8 mouse cellular contexts compared by ENCODE assay signal in the genomic region with DNA sequence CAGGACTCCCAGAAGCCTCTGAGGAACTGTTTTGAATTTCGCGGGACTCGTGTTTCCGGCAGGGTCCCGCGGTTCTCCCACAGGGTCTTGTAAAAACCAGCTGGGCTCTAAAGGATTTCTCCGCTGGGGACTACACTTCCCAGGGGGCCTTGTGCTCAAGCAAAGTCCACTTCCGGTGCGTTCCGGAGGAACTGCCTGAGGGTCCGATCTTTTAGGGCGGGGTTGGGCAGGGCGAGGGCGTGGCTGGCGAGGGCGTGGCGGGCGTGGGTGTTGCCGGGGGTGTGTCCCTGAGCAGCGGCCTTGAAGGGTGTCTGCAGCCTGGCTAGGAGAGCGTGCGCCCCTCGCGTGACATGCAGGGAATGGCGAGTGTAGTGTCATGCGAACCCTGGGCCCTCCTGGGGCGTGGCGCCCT. TPM values are rescaled to one million over a fixed set of nuclear protein-coding genes. Genes with fewer than 3 reads are reported as not detected.
DNase-seq lines count a peak whose midpoint lies in the region; ATAC-seq and TF ChIP-seq lines count a peak whose summit lies in the region.

A gene (plus strand): TSS at position 252 of the 412 bp plus-strand sequence.

- peaks cover 0 to 1% of the 10 kb centered on the region in 2 experiments for H3K36me3 ChIP-seq in CH12.LX (replicated peaks in 1 of 2; ENCODE audit: control insufficient read depth in 1 of 2, insufficient read depth in 1 of 2, low read length in 1 of 2)
- H3K36me3 ChIP-seq in forebrain, embryonic 11.5 days (ENCODE audit: control insufficient read depth, insufficient read depth, low read length) = no peaks in the 10 kb centered on the region
- peaks cover 11% of the 10 kb centered on the region; the same call in 1 of the 2 replicates for H3K36me3 ChIP-seq in heart, postnatal 0 days (replicated peaks; ENCODE audit: control insufficient read depth, insufficient read depth, low read length)
- H3K36me3 ChIP-seq in liver, embryonic 16.5 days (ENCODE audit: control insufficient read depth, insufficient read depth) = no peaks in the 10 kb centered on the region
- peaks cover 39% of the 10 kb centered on the region for H3K36me3 ChIP-seq in neural tube, embryonic 13.5 days
- H3K36me3 ChIP-seq in testis, adult 2 months (ENCODE audit: control insufficient read depth, insufficient read depth, low read length) = no peaks in the 10 kb centered on the region

- no peak for TF ChIP-seq POLR2A in CH12.LX (IDR thresholded peaks at IDR 0.05; ENCODE audit: low read depth, low read length)
- peak; percentile 50 for TF ChIP-seq POLR2A in testis, adult 2 months (IDR thresholded peaks at IDR 0.05; ENCODE audit: control insufficient read depth, low read depth, low read length)

- H3K4me3 ChIP-seq in CH12.LX (replicated peaks in 1 of 3; ENCODE audit: low read depth in 2 of 3, low read length in 2 of 3, poor library complexity in 1 of 3) = peak within 1 kb of the TSS; percentile 37 to 57 (median 53)
- peak within 1 kb of the TSS; percentile 53 for H3K4me3 ChIP-seq in forebrain, embryonic 11.5 days (ENCODE audit: low read depth, low read length)
- peak within 1 kb of the TSS; percentile 63 for H3K4me3 ChIP-seq in heart, postnatal 0 days (ENCODE audit: low read depth, low read length)
- peak within 1 kb of the TSS; percentile 66 for H3K4me3 ChIP-seq in liver, embryonic 16.5 days (ENCODE audit: low read depth, low read length)
- H3K4me3 ChIP-seq in neural tube, embryonic 13.5 days = peak within 1 kb of the TSS; percentile 70
- H3K4me3 ChIP-seq in testis, adult 2 months (ENCODE audit: control insufficient read depth, low read depth, low read length) = peak within 1 kb of the TSS; percentile 87

- H3K4me2 ChIP-seq in CH12.LX (ENCODE audit: insufficient read depth, low read depth, poor library complexity, severe bottlenecking) = peak within 1 kb of the TSS; percentile 64
- peak within 1 kb of the TSS; percentile 69 for H3K4me2 ChIP-seq in forebrain, embryonic 11.5 days (ENCODE audit: low read depth, low read length, severe bottlenecking)
- peak within 1 kb of the TSS; percentile 89 for H3K4me2 ChIP-seq in heart, postnatal 0 days (ENCODE audit: low read depth, low read length)
- H3K4me2 ChIP-seq in liver, embryonic 16.5 days (ENCODE audit: low read depth, low read length) = peak within 1 kb of the TSS; percentile 82
- H3K4me2 ChIP-seq in neural tube, embryonic 13.5 days = peak within 1 kb of the TSS; percentile 82

- H3K9me3 ChIP-seq in CH12.LX (replicated peaks; ENCODE audit: low read length) = no peaks in the 10 kb centered on the region
- H3K9me3 ChIP-seq in forebrain, embryonic 11.5 days (ENCODE audit: control insufficient read depth, low read length) = no peaks in the 10 kb centered on the region
- H3K9me3 ChIP-seq in heart, postnatal 0 days (replicated peaks; ENCODE audit: control insufficient read depth, low read length) = no peaks in the 10 kb centered on the region
- no peaks in the 10 kb centered on the region for H3K9me3 ChIP-seq in liver, embryonic 16.5 days (replicated peaks; ENCODE audit: control insufficient read depth, low read length)
- no peaks in the 10 kb centered on the region for H3K9me3 ChIP-seq in neural tube, embryonic 13.5 days

- peak within 1 kb of the TSS; percentile 25; the same call in 1 of the 2 replicates for H3K9ac ChIP-seq in CH12.LX (ENCODE audit: insufficient read depth, low read depth)
- peak within 1 kb of the TSS; percentile 67 for H3K9ac ChIP-seq in forebrain, embryonic 11.5 days (ENCODE audit: low read length)
- H3K9ac ChIP-seq in heart, postnatal 0 days (replicated peaks; ENCODE audit: low read depth, low read length) = peak within 1 kb of the TSS; percentile 73
- peak within 1 kb of the TSS; percentile 55 for H3K9ac ChIP-seq in liver, embryonic 16.5 days (ENCODE audit: low read depth, low read length)
- H3K9ac ChIP-seq in neural tube, embryonic 13.5 days = peak within 1 kb of the TSS; percentile 81

- TF ChIP-seq CTCF in CH12.LX (conservative IDR thresholded peaks at IDR 0.05 in 1 of 2, IDR thresholded peaks at IDR 0.05 in 1 of 2; ENCODE audit: low read depth in 2 of 2, low read length in 2 of 2) = no peak
- no peak for TF ChIP-seq CTCF in heart, postnatal 0 days (IDR thresholded peaks at IDR 0.05; ENCODE audit: low read depth)
- TF ChIP-seq CTCF in testis, adult 2 months (IDR thresholded peaks at IDR 0.05; ENCODE audit: control insufficient read depth, insufficient read depth, insufficient replicate concordance, low read depth, low read length) = 0 out of 2 replicates have a peak, but pooled peaks have one; percentile 2

- dilution Hi-C loops in CH12.LX (cut with MboI; ENCODE audit: extremely low pct_ligation_motif_present, extremely low pct_unique_long_range_greater_than_20kb, low sequenced_read_pairs) = no loop called here

- H3K27me3 ChIP-seq in CH12.LX (replicated peaks) = peaks cover 25% of the 10 kb centered on the region
- H3K27me3 ChIP-seq in forebrain, embryonic 11.5 days (ENCODE audit: control insufficient read depth, insufficient read depth, low read length) = no peaks in the 10 kb centered on the region
- H3K27me3 ChIP-seq in heart, postnatal 0 days (ENCODE audit: control insufficient read depth, insufficient read depth, low read length) = no peaks in the 10 kb centered on the region
- H3K27me3 ChIP-seq in liver, embryonic 16.5 days (ENCODE audit: control insufficient read depth, insufficient read depth, low read depth, low read length) = no peaks in the 10 kb centered on the region
- no peaks in the 10 kb centered on the region for H3K27me3 ChIP-seq in neural tube, embryonic 13.5 days
- no peaks in the 10 kb centered on the region for H3K27me3 ChIP-seq in testis, adult 2 months (ENCODE audit: control insufficient read depth, insufficient read depth, low read length)

- WGBS in forebrain, embryonic 11.5 days = 0% methylated on average over 28 of the region's 28 CpGs
- under 1% methylated on average over 28 of the region's 28 CpGs for WGBS in heart, postnatal 0 days
- WGBS in liver, embryonic 16.5 days (ENCODE audit: insufficient replicate concordance) = under 1% methylated on average over 28 of the region's 28 CpGs
- under 1% methylated on average over 28 of the region's 28 CpGs for WGBS in neural tube, embryonic 13.5 days

- H3K27ac ChIP-seq in CH12.LX (ENCODE audit: insufficient read depth, low read depth) = no peak within 1 kb of the TSS
- H3K27ac ChIP-seq in forebrain, embryonic 11.5 days (ENCODE audit: low read depth, low read length) = no peak within 1 kb of the TSS
- H3K27ac ChIP-seq in heart, postnatal 0 days (ENCODE audit: low read depth) = peak within 1 kb of the TSS; percentile 57; the same call in 1 of the 2 replicates
- no peak within 1 kb of the TSS for H3K27ac ChIP-seq in liver, embryonic 16.5 days (ENCODE audit: low read length)
- H3K27ac ChIP-seq in neural tube, embryonic 13.5 days (replicated peaks) = peak within 1 kb of the TSS; percentile 47; the same call in 1 of the 2 replicates
- peak within 1 kb of the TSS; percentile 37; the same call in 1 of the 2 replicates for H3K27ac ChIP-seq in testis, adult 2 months (ENCODE audit: control insufficient read depth, insufficient read depth, low read depth, low read length)

- H3K4me1 ChIP-seq in CH12.LX (ENCODE audit: control insufficient read depth in 1 of 2, insufficient read depth in 2 of 2) = peaks cover 0 to 11% of the 10 kb centered on the region in 2 experiments; a peak in 2 of 4 replicates
- H3K4me1 ChIP-seq in forebrain, embryonic 11.5 days (replicated peaks; ENCODE audit: control insufficient read depth, insufficient read depth, low read length) = no peaks in the 10 kb centered on the region; the same call in 1 of the 2 replicates
- H3K4me1 ChIP-seq in heart, postnatal 0 days (ENCODE audit: control insufficient read depth, insufficient read depth) = peaks cover 8% of the 10 kb centered on the region; the same call in 1 of the 2 replicates
- peaks cover 18% of the 10 kb centered on the region for H3K4me1 ChIP-seq in liver, embryonic 16.5 days (ENCODE audit: control insufficient read depth, low read depth, low read length)
- peaks cover 23% of the 10 kb centered on the region for H3K4me1 ChIP-seq in neural tube, embryonic 13.5 days (replicated peaks)
- peaks cover 10% of the 10 kb centered on the region for H3K4me1 ChIP-seq in testis, adult 2 months (ENCODE audit: control insufficient read depth, insufficient read depth, low read length)

- no peaks in the 10 kb centered on the region for H3K79me2 ChIP-seq in CH12.LX (replicated peaks; ENCODE audit: control insufficient read depth, extremely low read depth, insufficient read depth, poor library complexity, severe bottlenecking)

- peak; percentile 91 for DNase-seq in CH12.LX (ENCODE audit: extremely low read depth)
- DNase-seq in c-Kit-positive CD71-positive TER-119-negative erythroid progenitor cells, embryonic 14.5 days (ENCODE audit: low read depth) = peak; percentile 78
- peak; percentile 98 for DNase-seq in forebrain, embryonic 11.5 days (ENCODE audit: low spot score)
- DNase-seq in heart, postnatal 0 days (ENCODE audit: low spot score) = peak; percentile 93
- DNase-seq in kidney, postnatal 4 days = peak; percentile 98

- TF ChIP-seq EP300 in CH12.LX (IDR thresholded peaks at IDR 0.05; ENCODE audit: low read length) = no peak
- TF ChIP-seq EP300 in heart, postnatal 0 days (IDR thresholded peaks at IDR 0.05; ENCODE audit: low read depth) = no peak

- in situ Hi-C loops in CH12.LX (cut with MboI; ENCODE audit: low pct_ligation_motif_present, low pct_unique_long_range_greater_than_20kb, low sequenced_read_pairs) = loop anchor here (25.0 kb wide), 2 partner anchors 96 to 904 kb away; a partner anchor contains a TSS

- no peak for TF ChIP-seq RAD21 in CH12.LX (IDR thresholded peaks at IDR 0.05; ENCODE audit: low read depth, low read length)

- peak; percentile 96 for ATAC-seq in forebrain, embryonic 11.5 days (replicated peaks; ENCODE audit: low FRiP score)
- ATAC-seq in heart, postnatal 0 days (ENCODE audit: insufficient read depth, low read depth) = peak; percentile 99
- ATAC-seq in liver, embryonic 16.5 days (ENCODE audit: low read depth) = peak; percentile 95
- ATAC-seq in neural tube, embryonic 13.5 days (ENCODE audit: low read depth) = peak; percentile 96

TF ChIP-seq in CH12.LX, 34 proteins besides CTCF, POLR2A, EP300 and RAD21 (continues in another document):
- TF ChIP-seq E2F4 (IDR thresholded peaks at IDR 0.05; ENCODE audit: insufficient replicate concordance, low read depth, low read length) (peak; percentile 83; the same call in 1 of the 2 replicates), MXI1 (IDR thresholded peaks at IDR 0.05; ENCODE audit: low read depth, low read length) (peak; percentile 26; the same call in 1 of the 2 replicates)

RNA-seq across cellular contexts. Expression of the gene that starts here (rescaled TPM):
- total RNA-seq in CH12.LX (2012; rRNA removed) = 0.88 and 1.1 TPM in 2 replicates
- 0.82 and 2.5 TPM in 2 replicates for total RNA-seq in CH12.LX (2014; rRNA removed)
- polyA plus RNA-seq in CH12.LX (2012; ENCODE audit: insufficient read length, low read depth) = 1.2 TPM in 2 replicates
- polyA plus RNA-seq in forebrain, embryonic 11.5 days (2014; fragmentation: Nextera tagmentation; extraction: Ambion mirVana) = 12.3 and 12.8 TPM in 2 replicates
- total RNA-seq in heart, postnatal 0 days (2014; rRNA removed; ENCODE audit: low replicate concordance) = 2.5 and 5.3 TPM in 2 replicates
- polyA plus RNA-seq in heart, postnatal 0 days (2015; fragmentation: Nextera tagmentation; extraction: Ambion mirVana) = 6.9 and 8.0 TPM in 2 replicates
- 1.2 and 1.3 TPM in 2 replicates for polyA plus RNA-seq in liver, embryonic 16.5 days (2015; fragmentation: Nextera tagmentation; extraction: Ambion mirVana)
- 12.0 and 15.1 TPM in 2 replicates for polyA plus RNA-seq in neural tube, embryonic 13.5 days (2015; fragmentation: Nextera tagmentation; extraction: Ambion mirVana)
- polyA plus RNA-seq in testis, adult 2 months (2012; rRNA removed) = 2.6 and 2.9 TPM in 2 replicates

Comparison
In these comparisons a context has a peak if more than half of its experiments do, and no peak if none do; other contexts are left out.
1. H3K27ac ChIP-seq: peak in heart, postnatal 0 days (single experiment), neural tube, embryonic 13.5 days (single experiment) and testis, adult 2 months (single experiment); none in CH12.LX (single experiment), forebrain, embryonic 11.5 days (single experiment) and liver, embryonic 16.5 days (single experiment).
2. H3K9ac ChIP-seq: peak in every context shown above with its lines; median percentile 81 in neural tube, embryonic 13.5 days; 73 in heart, postnatal 0 days; 67 in forebrain, embryonic 11.5 days; 55 in liver, embryonic 16.5 days; 25 in CH12.LX.
3. Peak in every context shown above with its lines, with median percentiles within 50 percentile points of each other: DNase-seq, H3K4me2 ChIP-seq, H3K4me3 ChIP-seq and ATAC-seq.